Mouse (Mus musculus): Measurements from ENCODE around the gene Coro6.
A peak's percentile ranks its signal among the peaks of the same experiment; 100 is the strongest.

Coro6 gene

GRCm38 (mm10) chr11:77462283-77463100 is at the start of gene Coro6:
Gene Coro6 (plus strand): TSS chr11:77462411.
- DNase-seq, result peak; percentile 32

- DNase-seq, result no peak
Measured at GRCm38 (mm10) chr11:77414141-77414839, 47.9 kb upstream of the Coro6 start.

GRCm38 (mm10) chr11:77416212-77417000 is 45.8 kb upstream of the Coro6 start:
- no peak for DNase-seq

- DNase-seq, result no peak
Measured at GRCm38 (mm10) chr11:77418021-77418420, 44.2 kb upstream of the Coro6 start.

GRCm38 (mm10) chr11:77423175-77423859 is 38.9 kb upstream of the Coro6 start:
- no peak for DNase-seq

- no peak for DNase-seq
Measured at GRCm38 (mm10) chr11:77428446-77428845, 33.8 kb upstream of the Coro6 start.

GRCm38 (mm10) chr11:77437026-77437425 is 25.2 kb upstream of the Coro6 start:
- DNase-seq, result no peak

- DNase-seq, result no peak
Measured at GRCm38 (mm10) chr11:77440081-77440480, 22.1 kb upstream of the Coro6 start.

GRCm38 (mm10) chr11:77441020-77441419 is 21.2 kb upstream of the Coro6 start:
- DNase-seq, result no peak

GRCm38 (mm10) chr11:77442186-77443170 is 19.7 kb upstream of the Coro6 start:
- no peak for DNase-seq

- no peak for DNase-seq
Measured at GRCm38 (mm10) chr11:77444939-77445338, 17.3 kb upstream of the Coro6 start.

GRCm38 (mm10) chr11:77446628-77447041 is 15.6 kb upstream of the Coro6 start:
- no peak for DNase-seq

- no peak for DNase-seq
Measured at GRCm38 (mm10) chr11:77449224-77449623, 13.0 kb upstream of the Coro6 start.

- DNase-seq, result no peak
Measured at GRCm38 (mm10) chr11:77451670-77452069, 10.5 kb upstream of the Coro6 start.

- DNase-seq, result no peak
Measured at GRCm38 (mm10) chr11:77453388-77453787, 8.8 kb upstream of the Coro6 start.

- no peak for DNase-seq
Measured at GRCm38 (mm10) chr11:77455770-77456510, 6.3 kb upstream of the Coro6 start.

GRCm38 (mm10) chr11:77456866-77457265 is 5.3 kb upstream of the Coro6 start:
- DNase-seq, result no peak

- DNase-seq, result no peak
Measured at GRCm38 (mm10) chr11:77461856-77462255, 355 bp upstream of the Coro6 start.

GRCm38 (mm10) chr11:77463101-77463445 is 862 bp downstream of the Coro6 start:
- DNase-seq, result no peak

GRCm38 (mm10) chr11:77463786-77464185 is 1.6 kb downstream of the Coro6 start:
- no peak for DNase-seq

- no peak for DNase-seq
Measured at GRCm38 (mm10) chr11:77464684-77465083, 2.5 kb downstream of the Coro6 start.

Data from right cerebral cortex, postnatal 4 days (tissue).